Mouse (Mus musculus): ENCODE data around the gene Usp25. TPM values are rescaled to one million over a fixed set of nuclear protein-coding genes. Genes with fewer than 3 reads are reported as not detected.

The Usp25 gene
- polyA plus RNA-seq, 1 experiment from 2014 or later: 29.9 TPM

DNA sequence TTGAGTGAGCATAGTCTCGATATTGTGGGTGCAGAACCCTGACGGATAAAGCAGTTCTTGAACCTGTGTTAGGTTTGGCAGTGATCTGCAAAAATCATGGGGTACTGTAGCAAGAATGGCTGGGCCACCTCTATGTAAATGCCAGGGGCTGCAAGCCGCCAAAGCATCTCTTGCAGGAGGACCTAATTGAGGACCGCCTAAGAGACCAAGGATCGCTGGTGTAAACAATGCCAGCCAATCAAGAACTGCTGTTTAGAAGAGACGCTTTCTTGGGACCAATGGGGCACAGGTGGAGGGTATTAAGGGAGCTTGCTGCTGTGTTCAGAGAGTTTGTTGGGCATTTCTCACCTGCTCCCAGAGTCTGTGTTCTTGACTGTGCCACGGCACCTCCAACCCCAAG, 127.1 kb downstream of the Usp25 start:
- Histone ChIP-seq H3K27ac (ENCODE audit: low read depth, low read length) (no peak overlapping the region), H3K36me3 (ENCODE audit: control insufficient read depth, insufficient read depth, low read length) (no peaks in the 10 kb centered on the region), H3K4me1 (ENCODE audit: control insufficient read depth, insufficient read depth, low read length) (no peaks in the 10 kb centered on the region), H3K9me3 (replicated peaks; ENCODE audit: control insufficient read depth, low read length) (no peaks in the 10 kb centered on the region), H3K9ac (ENCODE audit: low read depth, low read length) (no peak overlapping the region), H3K4me2 (no peak overlapping the region), H3K4me3 (ENCODE audit: low read depth, low read length) (no peak overlapping the region), H3K27me3 (ENCODE audit: control insufficient read depth, insufficient read depth, low read length) (no peaks in the 10 kb centered on the region)
- 80% methylated on average over 7 of the region's 7 CpGs for WGBS (ENCODE audit: insufficient replicate concordance)
- no peak for ATAC-seq (replicated peaks; ENCODE audit: insufficient number of reproducible peaks, low FRiP score, low TSS enrichment)

DNA sequence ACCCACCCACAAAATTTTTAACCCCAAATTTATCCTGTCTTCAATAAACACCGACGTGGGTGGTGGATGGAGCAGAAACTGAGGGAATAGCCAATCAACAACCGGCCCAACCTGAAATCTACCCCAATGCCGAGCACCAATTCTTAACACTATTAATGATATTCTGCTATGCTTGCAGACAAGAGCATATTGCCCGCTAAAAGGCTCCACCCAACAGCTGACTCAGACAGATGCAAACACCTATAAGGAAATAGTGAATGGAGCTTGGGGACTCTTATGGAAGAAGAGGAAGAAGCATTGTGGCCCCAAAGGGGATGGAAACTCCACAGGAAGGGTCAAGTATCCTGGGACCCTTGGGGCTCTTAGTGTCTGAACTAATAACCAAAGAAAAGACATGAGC, 133.3 kb downstream of the Usp25 start:
- Histone ChIP-seq H3K4me2 (no peak overlapping the region), H3K9me3 (replicated peaks; ENCODE audit: control insufficient read depth, low read length) (no peaks in the 10 kb centered on the region), H3K36me3 (ENCODE audit: control insufficient read depth, insufficient read depth, low read length) (no peaks in the 10 kb centered on the region), H3K27me3 (ENCODE audit: control insufficient read depth, insufficient read depth, low read length) (no peaks in the 10 kb centered on the region), H3K4me1 (ENCODE audit: control insufficient read depth, insufficient read depth, low read length) (no peaks in the 10 kb centered on the region), H3K27ac (ENCODE audit: low read depth, low read length) (no peak overlapping the region), H3K4me3 (ENCODE audit: low read depth, low read length) (no peak overlapping the region), H3K9ac (ENCODE audit: low read depth, low read length) (no peak overlapping the region)
- 88% methylated on average over 5 of the region's 5 CpGs for WGBS (ENCODE audit: insufficient replicate concordance)
- no peak for ATAC-seq (replicated peaks; ENCODE audit: insufficient number of reproducible peaks, low FRiP score, low TSS enrichment)

DNA sequence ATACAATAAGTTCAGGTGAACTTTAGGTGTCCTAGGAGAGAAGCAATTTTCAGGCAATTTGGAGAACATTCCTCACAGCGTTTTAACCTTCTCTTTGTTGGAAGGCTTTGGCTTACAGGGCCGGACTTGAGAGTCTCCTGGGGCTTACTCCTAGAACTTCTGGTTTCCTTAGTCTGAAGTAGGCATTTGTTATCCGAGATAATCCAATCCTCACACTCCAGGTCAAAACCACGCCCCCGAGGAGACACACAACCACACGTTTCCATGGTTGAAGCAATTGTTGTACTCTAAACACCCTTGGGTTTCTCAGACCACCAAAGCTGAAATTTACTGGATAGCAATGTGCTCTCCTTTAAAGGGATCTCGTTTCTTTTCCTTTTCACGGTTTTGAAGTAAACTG, 136.8 kb downstream of the Usp25 start:
- Histone ChIP-seq H3K27ac (ENCODE audit: low read depth, low read length) (no peak overlapping the region), H3K36me3 (ENCODE audit: control insufficient read depth, insufficient read depth, low read length) (no peaks in the 10 kb centered on the region), H3K9me3 (replicated peaks; ENCODE audit: control insufficient read depth, low read length) (no peaks in the 10 kb centered on the region), H3K27me3 (ENCODE audit: control insufficient read depth, insufficient read depth, low read length) (no peaks in the 10 kb centered on the region), H3K4me3 (ENCODE audit: low read depth, low read length) (no peak overlapping the region), H3K4me1 (ENCODE audit: control insufficient read depth, insufficient read depth, low read length) (no peaks in the 10 kb centered on the region), H3K4me2 (no peak overlapping the region), H3K9ac (ENCODE audit: low read depth, low read length) (no peak overlapping the region)
- WGBS (ENCODE audit: insufficient replicate concordance): 63% methylated on average over 8 of the region's 8 CpGs
- ATAC-seq (replicated peaks; ENCODE audit: insufficient number of reproducible peaks, low FRiP score, low TSS enrichment): no peak

DNA sequence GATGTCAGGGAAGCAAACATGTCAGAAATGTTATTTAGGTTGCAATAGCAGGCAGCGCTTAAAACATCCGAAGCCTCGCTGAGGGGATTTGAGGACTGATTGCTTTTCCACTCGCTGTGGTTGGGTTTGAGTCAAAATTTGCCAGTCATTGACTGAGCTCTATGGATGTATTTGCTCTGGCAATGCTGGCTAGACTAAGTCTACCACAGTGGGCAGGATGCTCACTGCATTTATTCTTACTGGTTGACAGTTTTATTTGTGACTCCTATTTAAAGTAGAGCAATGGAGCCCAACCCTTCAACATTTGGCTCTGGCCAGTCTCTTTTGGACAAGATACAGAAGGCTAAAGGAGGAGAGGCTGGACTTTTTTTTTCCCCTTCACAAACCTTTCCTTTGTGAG, 137.4 kb downstream of the Usp25 start:
- no peaks in the 10 kb centered on the region for H3K36me3 ChIP-seq (ENCODE audit: control insufficient read depth, insufficient read depth, low read length)
- H3K27me3 ChIP-seq (ENCODE audit: control insufficient read depth, insufficient read depth, low read length): no peaks in the 10 kb centered on the region
- WGBS (ENCODE audit: insufficient replicate concordance): 90% methylated on average over 4 of the region's 4 CpGs
- no peak overlapping the region for H3K9ac ChIP-seq (ENCODE audit: low read depth, low read length)
- no peak overlapping the region for H3K4me3 ChIP-seq (ENCODE audit: low read depth, low read length)
- H3K4me1 ChIP-seq (ENCODE audit: control insufficient read depth, insufficient read depth, low read length): no peaks in the 10 kb centered on the region
- no peaks in the 10 kb centered on the region for H3K9me3 ChIP-seq (replicated peaks; ENCODE audit: control insufficient read depth, low read length)
- no peak overlapping the region for H3K27ac ChIP-seq (ENCODE audit: low read depth, low read length)
- no peak overlapping the region for H3K4me2 ChIP-seq
- no peak for ATAC-seq (replicated peaks; ENCODE audit: insufficient number of reproducible peaks, low FRiP score, low TSS enrichment)

DNA sequence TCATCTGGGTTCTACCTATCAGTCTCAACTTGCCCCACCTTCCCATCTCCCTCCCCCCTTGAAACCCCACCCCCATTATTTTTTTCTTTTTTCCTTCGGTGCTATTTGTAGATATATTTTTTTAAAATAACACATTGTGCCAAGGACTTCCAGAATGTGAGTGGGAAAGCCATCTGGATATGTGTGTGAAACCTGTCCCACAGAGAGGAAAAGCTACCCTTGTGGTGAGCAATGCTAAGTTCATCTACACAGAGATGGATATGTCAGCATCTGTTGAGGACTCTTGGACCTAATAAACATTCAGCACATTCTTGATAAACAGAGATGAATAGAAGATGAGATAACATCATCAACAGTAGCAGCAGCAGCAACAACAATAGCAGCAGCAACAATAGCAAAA, 138.8 kb downstream of the Usp25 start:
- Histone ChIP-seq H3K27ac (ENCODE audit: low read depth, low read length) (no peak overlapping the region), H3K4me1 (ENCODE audit: control insufficient read depth, insufficient read depth, low read length) (no peaks in the 10 kb centered on the region), H3K27me3 (ENCODE audit: control insufficient read depth, insufficient read depth, low read length) (no peaks in the 10 kb centered on the region), H3K9ac (ENCODE audit: low read depth, low read length) (no peak overlapping the region), H3K9me3 (replicated peaks; ENCODE audit: control insufficient read depth, low read length) (no peaks in the 10 kb centered on the region), H3K4me3 (ENCODE audit: low read depth, low read length) (no peak overlapping the region), H3K36me3 (ENCODE audit: control insufficient read depth, insufficient read depth, low read length) (no peaks in the 10 kb centered on the region), H3K4me2 (no peak overlapping the region)
- 65% methylated on average over 1 of the region's 1 CpGs for WGBS (ENCODE audit: insufficient replicate concordance)
- no peak for ATAC-seq (replicated peaks; ENCODE audit: insufficient number of reproducible peaks, low FRiP score, low TSS enrichment)

DNA sequence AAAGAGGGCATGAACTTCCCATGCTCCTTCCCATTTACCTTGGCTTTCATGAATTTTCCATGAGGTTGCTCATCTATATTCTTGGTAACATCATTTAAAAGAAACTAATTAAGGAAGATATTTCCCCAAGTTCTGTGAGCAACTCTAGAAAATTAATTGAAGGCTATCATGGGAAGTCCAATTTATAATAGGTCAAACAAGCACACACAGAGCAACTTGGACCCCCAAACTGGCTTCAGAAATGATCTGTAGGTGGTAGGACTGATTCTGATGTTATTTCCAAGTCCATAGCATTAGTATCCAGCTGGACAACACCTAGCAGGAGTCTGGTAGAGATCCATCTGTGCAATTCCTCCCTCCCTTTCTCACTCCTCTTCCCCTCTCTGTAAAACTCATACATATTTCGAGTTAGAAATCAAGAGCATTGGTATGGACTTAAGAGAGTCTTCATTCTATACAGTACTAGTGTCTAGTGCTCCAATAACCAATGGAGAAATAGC, 139.8 kb downstream of the Usp25 start:
- Histone ChIP-seq H3K9me3 (replicated peaks; ENCODE audit: control insufficient read depth, low read length) (no peaks in the 10 kb centered on the region), H3K4me1 (ENCODE audit: control insufficient read depth, insufficient read depth, low read length) (no peaks in the 10 kb centered on the region), H3K27me3 (ENCODE audit: control insufficient read depth, insufficient read depth, low read length) (no peaks in the 10 kb centered on the region), H3K4me2 (no peak overlapping the region), H3K9ac (ENCODE audit: low read depth, low read length) (no peak overlapping the region), H3K27ac (ENCODE audit: low read depth, low read length) (no peak overlapping the region), H3K4me3 (ENCODE audit: low read depth, low read length) (no peak overlapping the region), H3K36me3 (ENCODE audit: control insufficient read depth, insufficient read depth, low read length) (no peaks in the 10 kb centered on the region)
- 63% methylated on average over 1 of the region's 1 CpGs for WGBS (ENCODE audit: insufficient replicate concordance)
- ATAC-seq (replicated peaks; ENCODE audit: insufficient number of reproducible peaks, low FRiP score, low TSS enrichment): no peak

DNA sequence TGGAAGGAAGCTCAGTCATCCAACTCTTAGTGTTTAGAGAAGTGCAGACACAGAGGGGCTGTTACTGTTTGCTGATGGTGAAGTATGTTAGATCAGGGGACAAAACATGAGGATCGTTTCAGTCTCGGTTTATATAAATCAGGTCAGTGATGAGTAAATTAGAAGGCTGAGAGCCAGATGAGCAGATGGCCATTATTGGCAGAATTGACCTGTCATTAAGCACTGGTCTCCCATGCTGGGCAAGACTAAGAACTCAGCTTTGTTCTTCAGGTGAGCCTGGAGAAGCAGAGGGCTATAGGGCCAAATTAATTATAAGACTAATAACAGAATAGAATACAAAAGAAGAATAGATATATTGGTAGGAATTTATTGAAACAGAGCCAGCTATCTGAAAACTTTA, 140.3 kb downstream of the Usp25 start:
- 87% methylated on average over 2 of the region's 2 CpGs for WGBS (ENCODE audit: insufficient replicate concordance)
- Histone ChIP-seq H3K27ac (ENCODE audit: low read depth, low read length) (no peak overlapping the region), H3K27me3 (ENCODE audit: control insufficient read depth, insufficient read depth, low read length) (no peaks in the 10 kb centered on the region), H3K9me3 (replicated peaks; ENCODE audit: control insufficient read depth, low read length) (no peaks in the 10 kb centered on the region), H3K4me3 (ENCODE audit: low read depth, low read length) (no peak overlapping the region), H3K4me2 (no peak overlapping the region), H3K36me3 (ENCODE audit: control insufficient read depth, insufficient read depth, low read length) (no peaks in the 10 kb centered on the region), H3K9ac (ENCODE audit: low read depth, low read length) (no peak overlapping the region), H3K4me1 (ENCODE audit: control insufficient read depth, insufficient read depth, low read length) (no peaks in the 10 kb centered on the region)
- ATAC-seq (replicated peaks; ENCODE audit: insufficient number of reproducible peaks, low FRiP score, low TSS enrichment): no peak

DNA sequence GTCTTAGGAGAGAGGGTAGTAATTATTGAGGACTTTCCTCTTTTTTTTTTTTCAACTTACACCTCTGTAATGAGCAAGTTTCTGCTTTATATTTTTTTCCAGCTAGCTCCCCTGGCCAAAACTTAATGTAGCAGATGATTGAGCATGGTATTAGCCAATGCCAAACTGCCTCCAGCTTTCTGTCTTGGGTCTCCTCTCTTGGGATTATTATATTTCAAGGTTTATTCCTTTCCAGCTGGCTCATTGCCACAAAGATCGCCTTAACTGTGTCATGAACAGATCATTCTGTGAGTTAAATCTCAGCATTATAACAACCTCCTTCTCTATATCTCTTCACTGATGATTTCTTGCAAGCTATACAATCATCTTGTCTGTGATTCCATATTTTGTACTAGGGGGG, 141.3 kb downstream of the Usp25 start:
- 83% methylated on average over 1 of the region's 1 CpGs for WGBS (ENCODE audit: insufficient replicate concordance)

More for the DNA sequence above, 141.3 kb downstream of the Usp25 start:
- H3K36me3 ChIP-seq (ENCODE audit: control insufficient read depth, insufficient read depth, low read length): no peaks in the 10 kb centered on the region
- ATAC-seq (replicated peaks; ENCODE audit: insufficient number of reproducible peaks, low FRiP score, low TSS enrichment): no peak
- no peak overlapping the region for H3K9ac ChIP-seq (ENCODE audit: low read depth, low read length)
- H3K4me1 ChIP-seq (ENCODE audit: control insufficient read depth, insufficient read depth, low read length): no peaks in the 10 kb centered on the region
- H3K4me3 ChIP-seq (ENCODE audit: low read depth, low read length): no peak overlapping the region
- no peak overlapping the region for H3K4me2 ChIP-seq
- no peaks in the 10 kb centered on the region for H3K27me3 ChIP-seq (ENCODE audit: control insufficient read depth, insufficient read depth, low read length)
- no peaks in the 10 kb centered on the region for H3K9me3 ChIP-seq (replicated peaks; ENCODE audit: control insufficient read depth, low read length)
- H3K27ac ChIP-seq (ENCODE audit: low read depth, low read length): no peak overlapping the region

Measured in heart, embryonic 11.5 days (tissue).